Comparison of ENCODE assay signal across 13 mouse cellular contexts in genomic region chr15:102782988-102783799, GRCm38 (mm10).
DNase-seq lines count a peak whose midpoint lies in the region; ATAC-seq lines count a peak whose summit lies in the region.
"Had no signal": no experiment of that assay in that cellular context is flagged by ENCODE, and none has a peak within 500 bp of the region (broad histone marks: within the 10 kb centered on the region; RNA-seq: fewer than 3 reads in every experiment).

No protein-coding gene starts in this region.

- no peaks in the 10 kb centered on the region for H3K9me3 ChIP-seq in embryonic facial prominence, embryonic 15.5 days (replicated peaks)
- H3K9me3 ChIP-seq in kidney, embryonic 16.5 days (ENCODE audit: low read length), result no peaks in the 10 kb centered on the region
- H3K9me3 ChIP-seq in midbrain, embryonic 15.5 days, result no peaks in the 10 kb centered on the region
- H3K9me3 ChIP-seq: embryonic facial prominence, embryonic 12.5 days; heart, embryonic 15.5 days had no signal

- no peak overlapping the region for H3K4me2 ChIP-seq in embryonic facial prominence, embryonic 15.5 days (replicated peaks)
- no peak overlapping the region for H3K4me2 ChIP-seq in kidney, embryonic 16.5 days (replicated peaks; ENCODE audit: low read depth, low read length)
- H3K4me2 ChIP-seq in midbrain, embryonic 15.5 days, result no peak overlapping the region
- H3K4me2 ChIP-seq: embryonic facial prominence, embryonic 12.5 days; heart, embryonic 15.5 days had no signal

- H3K27ac ChIP-seq in embryonic facial prominence, embryonic 15.5 days (replicated peaks), result peak overlapping the region; percentile 11; the same call in 1 of the 2 replicates
- H3K27ac ChIP-seq in kidney, embryonic 16.5 days (ENCODE audit: low read length), result peak overlapping the region; percentile 2; the same call in 1 of the 2 replicates
- peak overlapping the region; percentile 43 for H3K27ac ChIP-seq in midbrain, embryonic 15.5 days
- H3K27ac ChIP-seq: embryonic facial prominence, embryonic 12.5 days; heart, embryonic 15.5 days had no signal

- 36% methylated on average over 9 of the region's 9 CpGs for WGBS in embryonic facial prominence, embryonic 15.5 days
- WGBS in kidney, embryonic 16.5 days, result 32% methylated on average over 9 of the region's 9 CpGs
- 47% methylated on average over 9 of the region's 9 CpGs for WGBS in midbrain, embryonic 15.5 days

- no peak overlapping the region for H3K9ac ChIP-seq in embryonic facial prominence, embryonic 15.5 days
- H3K9ac ChIP-seq in kidney, embryonic 16.5 days (replicated peaks; ENCODE audit: low read length), result no peak overlapping the region
- no peak overlapping the region for H3K9ac ChIP-seq in midbrain, embryonic 15.5 days
- H3K9ac ChIP-seq: embryonic facial prominence, embryonic 12.5 days; heart, embryonic 15.5 days had no signal

- H3K4me1 ChIP-seq in embryonic facial prominence, embryonic 15.5 days, result peaks cover 9% of the 10 kb centered on the region; the same call in 1 of the 2 replicates
- peaks cover 10% of the 10 kb centered on the region for H3K4me1 ChIP-seq in kidney, embryonic 16.5 days (ENCODE audit: insufficient read depth, low read length)
- H3K4me1 ChIP-seq in midbrain, embryonic 15.5 days, result peaks cover 23% of the 10 kb centered on the region
- H3K4me1 ChIP-seq: embryonic facial prominence, embryonic 12.5 days; heart, embryonic 15.5 days had no signal

- no peak for ATAC-seq in embryonic facial prominence, embryonic 15.5 days (ENCODE audit: insufficient number of reproducible peaks, low FRiP score, low TSS enrichment, low read depth)
- ATAC-seq in kidney, embryonic 16.5 days (ENCODE audit: low FRiP score, low TSS enrichment), result peak; percentile 80
- no peak for ATAC-seq in midbrain, embryonic 15.5 days (replicated peaks)
- ATAC-seq: forebrain, embryonic 16.5 days; inflammation-experienced regulatory T-cells, adult 6 months had no signal

- no peaks in the 10 kb centered on the region for H3K36me3 ChIP-seq in embryonic facial prominence, embryonic 15.5 days
- H3K36me3 ChIP-seq in kidney, embryonic 16.5 days (ENCODE audit: insufficient read depth, low read length), result no peaks in the 10 kb centered on the region
- no peaks in the 10 kb centered on the region for H3K36me3 ChIP-seq in midbrain, embryonic 15.5 days (replicated peaks)
- H3K36me3 ChIP-seq: embryonic facial prominence, embryonic 12.5 days; heart, embryonic 15.5 days had no signal

- peaks cover 22% of the 10 kb centered on the region for H3K27me3 ChIP-seq in embryonic facial prominence, embryonic 15.5 days
- peaks cover 20% of the 10 kb centered on the region; the same call in 1 of the 2 replicates for H3K27me3 ChIP-seq in kidney, embryonic 16.5 days (ENCODE audit: insufficient read depth, low read length)
- no peaks in the 10 kb centered on the region for H3K27me3 ChIP-seq in midbrain, embryonic 15.5 days (replicated peaks)

- DNase-seq in NIH3T3 (ENCODE audit: low read depth), result peak; percentile 65
- no peak for DNase-seq in right cerebral cortex, postnatal 36 days (ENCODE audit: low spot score in 2 of 2)
- no peak for DNase-seq in thymus, postnatal 0 days (ENCODE audit: low spot score)
- no peak for DNase-seq in thymus, postnatal 36 days
- DNase-seq: cerebellum, adult 9-11 months; gastrocnemius, postnatal 36 days had no signal

- H3K4me3 ChIP-seq in embryonic facial prominence, embryonic 15.5 days (replicated peaks), result no peak overlapping the region
- no peak overlapping the region for H3K4me3 ChIP-seq in kidney, embryonic 16.5 days (ENCODE audit: low read length)
- no peak overlapping the region for H3K4me3 ChIP-seq in midbrain, embryonic 15.5 days
- H3K4me3 ChIP-seq: embryonic facial prominence, embryonic 12.5 days; heart, embryonic 15.5 days had no signal
